Mouse (Mus musculus) CH12.LX (cell line): ENCODE measurements at regions not wholly inside any gene's neighbourhood (a gene's known extent, or its start where the extent isn't known, plus 50 kb on each side); places are given as distances from the start of the nearest gene placed in this dataset.
"Not testable (repeated sequence)": the region's sequence is repeated elsewhere in the genome, so short reads cannot be mapped to it uniquely, and the experiment has no call there.

Experiments
- CTCF ChIP-seq, 2 experiments: IDR thresholded peaks in 1 of 2; conservative IDR thresholded peaks in 1 of 2; 2 replicates each; pipeline ENCODE4 v1.5.1; 2011 to 2012; ENCODE audit warnings: low read depth in 2 of 2, low read length in 2 of 2, improper control_type of control experiment in 1 of 2, inconsistent platforms in 1 of 2, mild to moderate bottlenecking in 1 of 2, moderate library complexity in 1 of 2
- EP300 ChIP-seq: IDR thresholded peaks from 2 replicates; pipeline ENCODE4 v1.6.1; 2011; ENCODE audit warnings: low read length, improper control_type of control experiment
- KAT2A ChIP-seq: IDR thresholded peaks from 2 replicates; pipeline ENCODE4 v1.6.1; 2012; ENCODE audit warnings: low read length, improper control_type of control experiment, inconsistent platforms; ENCODE audit not compliant: insufficient replicate concordance
- MEF2A ChIP-seq: IDR thresholded peaks from 2 replicates; pipeline ENCODE4 v1.6.1; 2014; ENCODE audit warnings: low read depth, mild to moderate bottlenecking, inconsistent platforms, low read length, improper control_type of control experiment, borderline replicate concordance
- MXI1 ChIP-seq: IDR thresholded peaks from 2 replicates; pipeline ENCODE4 v1.6.1; 2011; ENCODE audit warnings: mild to moderate bottlenecking, low read depth, low read length, improper control_type of control experiment
- POLR2A ChIP-seq: IDR thresholded peaks from 2 replicates; pipeline ENCODE4 v1.6.1; 2011; ENCODE audit warnings: low read depth, mild to moderate bottlenecking, improper control_type of control experiment, low read length
- RAD21 ChIP-seq: IDR thresholded peaks from 2 replicates; pipeline ENCODE4 v1.6.1; 2011; ENCODE audit warnings: low read depth, mild to moderate bottlenecking, low read length, improper control_type of control experiment, moderate library complexity
- SIN3A ChIP-seq: IDR thresholded peaks from 2 replicates; pipeline ENCODE4 v1.6.1; 2012; ENCODE audit warnings: low read length, improper control_type of control experiment, inconsistent platforms
- SMC3 ChIP-seq: IDR thresholded peaks from 2 replicates; pipeline ENCODE4 v1.6.1; 2011; ENCODE audit warnings: low read depth, low read length, improper control_type of control experiment
- TBP ChIP-seq: conservative IDR thresholded peaks from 2 replicates; pipeline ENCODE4 v1.6.1; 2011; ENCODE audit warnings: low read depth, low read length, improper control_type of control experiment
- TCF12 ChIP-seq: IDR thresholded peaks from 2 replicates; pipeline ENCODE4 v1.6.1; 2014; ENCODE audit warnings: low read depth, mild to moderate bottlenecking, inconsistent platforms, low read length, improper control_type of control experiment
- UBTF ChIP-seq: IDR thresholded peaks from 2 replicates; pipeline ENCODE4 v1.6.1; 2012; ENCODE audit warnings: low read depth, mild to moderate bottlenecking, inconsistent platforms, low read length, improper control_type of control experiment, moderate library complexity
- ZC3H11A ChIP-seq: IDR thresholded peaks from 2 replicates; pipeline ENCODE4 v1.6.1; 2012; ENCODE audit warnings: low read depth, mild to moderate bottlenecking, inconsistent platforms, low read length, improper control_type of control experiment
- ZMIZ1 ChIP-seq: IDR thresholded peaks from 2 replicates; pipeline ENCODE4 v1.6.1; 2012; ENCODE audit warnings: low read depth, mild to moderate bottlenecking, inconsistent platforms, low read length, improper control_type of control experiment

- TF ChIP-seq KAT2A; CTCF (conservative IDR thresholded peaks at IDR 0.05 in 1 of 2, IDR thresholded peaks at IDR 0.05 in 1 of 2; ENCODE audit: low read depth in 2 of 2, low read length in 2 of 2); MXI1; RAD21; ZMIZ1; TCF12; TBP; POLR2A; EP300; SMC3; UBTF; MEF2A; SIN3A; ZC3H11A: not testable (repeated sequence)
Observed at GRCm38 (mm10) chr6:114555186-114555585, 87.7 kb upstream of the Atg7 start.
